Mouse (Mus musculus) macrophage (primary cell): ENCODE measurements around the gene Acsf2. TPM values are rescaled to one million over a fixed set of nuclear protein-coding genes. Genes with fewer than 3 reads are reported as not detected.

Experiments used
- H3K27ac ChIP-seq: fragments of 350-480 bp; formaldehyde crosslinking; 2 replicates; pipeline ENCODE4 v1.9.0; 2021
- H3K36me3 ChIP-seq: fragments of 350-480 bp; formaldehyde crosslinking; 2 replicates; pipeline ENCODE4 v1.9.0; 2021; ENCODE audit errors: inconsistent target
- H3K4me3 ChIP-seq: fragments of 350-480 bp; formaldehyde crosslinking; 2 replicates; pipeline ENCODE4 v1.9.0; 2021; ENCODE audit errors: inconsistent target
- H3K79me2 ChIP-seq: fragments of 350-480 bp; formaldehyde crosslinking; 2 replicates; pipeline ENCODE4 v1.9.0; 2021; ENCODE audit errors: inconsistent target
- WGBS: methylation state at CpG from one replicate; pipeline ENCODE4 v1.1.7; 2026; ENCODE audit warnings: inconsistent platforms; ENCODE audit not compliant: missing documents; 5-methylcytosine and 5-hydroxymethylcytosine counted together
- polyA plus RNA-seq: library from polyadenylated mRNA; stranded (reverse); fragments of 250-400 nt; gene quantifications from 3 replicates; pipeline ENCODE4 v1.2.4, GENCODE M21; 2018; ENCODE audit warnings: inconsistent platforms

Gene Acsf2
- polyA plus RNA-seq, 1 experiment from 2014 or later, result 26.2 TPM

DNA sequence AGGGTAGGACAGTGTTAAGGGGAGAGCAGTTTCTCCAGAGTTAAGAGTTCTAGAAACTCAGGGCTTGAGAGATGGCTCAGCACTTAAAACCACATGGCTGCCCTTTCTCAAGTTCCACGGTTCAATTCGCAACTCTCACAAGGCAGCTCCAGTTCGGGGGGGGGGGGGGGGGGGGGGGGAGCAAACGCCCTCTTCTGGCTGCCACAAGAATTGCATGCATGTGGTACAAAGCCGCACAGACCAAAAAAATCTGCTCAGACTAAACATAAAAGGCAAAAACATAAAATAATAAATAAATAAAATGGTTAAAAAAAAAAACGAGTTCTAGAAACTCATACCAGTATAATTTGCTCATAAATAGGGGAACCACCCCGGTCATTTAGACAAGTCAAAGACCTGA, 27.1 kb downstream of the Acsf2 start:
- H3K27ac ChIP-seq, result no peak overlapping the region
- no peak overlapping the region for H3K4me3 ChIP-seq
- H3K79me2 ChIP-seq, result no peaks in the 10 kb centered on the region
- no peaks in the 10 kb centered on the region for H3K36me3 ChIP-seq
- WGBS, result 61% methylated on average over 3 of the region's 7 CpGs

DNA sequence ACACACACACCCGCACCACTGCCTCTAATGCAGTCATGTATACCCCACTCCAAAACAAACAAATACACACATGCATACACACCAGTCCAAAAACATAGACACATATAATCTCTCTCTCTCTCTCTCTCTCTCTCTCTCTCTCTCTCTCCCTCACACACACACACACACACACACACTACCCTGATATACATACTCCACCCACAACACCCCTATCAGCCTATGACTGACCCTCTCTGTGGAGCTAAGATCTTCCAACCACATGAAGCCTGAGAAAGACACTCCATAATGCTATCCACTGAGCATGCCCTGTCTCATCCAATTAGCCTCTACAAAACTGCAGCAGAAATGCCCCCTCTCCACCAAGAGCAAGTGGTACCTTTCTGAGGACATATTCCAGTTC, 29.8 kb downstream of the Acsf2 start:
- H3K36me3 ChIP-seq, result no peaks in the 10 kb centered on the region

DNA sequence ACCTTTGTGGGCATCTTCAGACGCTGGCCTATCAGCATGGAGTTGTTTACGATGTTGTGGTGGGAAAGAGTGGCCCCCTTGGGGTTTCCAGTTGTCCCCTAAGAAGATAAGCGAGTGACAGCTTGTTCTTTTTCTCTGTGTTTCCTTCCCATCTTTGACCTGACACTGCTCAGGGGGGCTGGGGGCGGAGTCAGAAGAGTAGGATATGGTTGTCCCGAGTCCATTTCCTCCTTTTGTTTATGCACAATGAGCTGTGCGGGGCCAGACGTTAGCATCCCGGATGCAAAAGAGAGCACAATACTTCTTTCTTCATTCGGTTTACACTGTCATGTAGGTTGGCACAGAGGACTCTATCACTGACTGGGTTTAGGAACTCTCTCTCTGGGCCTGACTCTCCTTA, 31.1 kb downstream of the Acsf2 start:
- no peaks in the 10 kb centered on the region for H3K36me3 ChIP-seq
- H3K27ac ChIP-seq, result no peak overlapping the region
- H3K79me2 ChIP-seq, result no peaks in the 10 kb centered on the region
- no peak overlapping the region for H3K4me3 ChIP-seq
- WGBS, result 41% methylated on average over 9 of the region's 9 CpGs

More for the DNA sequence above, 29.8 kb downstream of the Acsf2 start:
- no CpG with 5 or more reads among the region's 1 CpGs for WGBS
- Histone ChIP-seq H3K27ac (no peak overlapping the region), H3K4me3 (no peak overlapping the region), H3K79me2 (no peaks in the 10 kb centered on the region)

DNA sequence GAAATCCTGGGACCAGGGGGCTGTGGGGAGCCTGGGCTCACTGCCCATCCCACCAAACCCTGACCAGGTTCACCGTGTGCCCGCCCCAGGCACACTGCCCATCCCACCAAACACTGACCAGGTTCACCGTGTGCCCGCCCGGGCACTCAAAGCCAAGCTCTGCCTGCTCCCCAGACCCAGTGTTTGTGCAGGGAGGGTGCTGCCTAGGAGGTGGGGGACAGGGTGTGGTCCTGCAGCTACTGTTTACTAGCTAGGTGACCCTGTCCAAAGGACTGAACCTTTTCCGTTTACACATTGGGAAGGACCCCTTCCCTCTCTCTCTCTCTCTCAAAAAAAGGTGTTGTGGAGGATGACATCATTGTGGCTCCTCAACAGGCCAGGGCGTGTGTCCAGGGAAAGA, 34.3 kb downstream of the Acsf2 start:
- 93% methylated on average over 7 of the region's 7 CpGs for WGBS
- Histone ChIP-seq H3K36me3 (no peaks in the 10 kb centered on the region), H3K27ac (no peak overlapping the region)

DNA sequence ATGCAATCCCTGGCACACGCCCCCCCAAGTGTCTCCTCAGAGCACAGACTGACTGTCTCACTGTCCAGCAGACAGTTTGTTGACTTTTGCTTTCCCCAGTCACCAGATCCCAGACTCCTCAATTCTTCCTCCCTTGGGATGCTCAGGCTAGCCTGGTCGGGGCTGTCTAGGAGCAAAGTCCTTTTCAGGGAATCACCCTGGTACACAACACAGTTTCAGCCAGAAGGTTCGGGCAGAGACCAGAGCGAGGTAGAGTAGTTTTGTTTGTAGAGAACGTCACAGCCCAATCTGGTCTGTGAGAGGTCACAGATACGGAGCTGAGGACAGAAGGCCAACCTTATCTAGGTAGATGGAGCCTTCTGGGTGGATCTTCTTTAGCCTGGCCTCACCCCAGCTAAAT, 35.1 kb downstream of the Acsf2 start:
- Histone ChIP-seq H3K79me2 (no peaks in the 10 kb centered on the region), H3K36me3 (no peaks in the 10 kb centered on the region), H3K27ac (no peak overlapping the region), H3K4me3 (no peak overlapping the region)
- WGBS, result 97% methylated on average over 6 of the region's 6 CpGs

More for the DNA sequence above, 34.3 kb downstream of the Acsf2 start:
- no peak overlapping the region for H3K4me3 ChIP-seq
- no peaks in the 10 kb centered on the region for H3K79me2 ChIP-seq

DNA sequence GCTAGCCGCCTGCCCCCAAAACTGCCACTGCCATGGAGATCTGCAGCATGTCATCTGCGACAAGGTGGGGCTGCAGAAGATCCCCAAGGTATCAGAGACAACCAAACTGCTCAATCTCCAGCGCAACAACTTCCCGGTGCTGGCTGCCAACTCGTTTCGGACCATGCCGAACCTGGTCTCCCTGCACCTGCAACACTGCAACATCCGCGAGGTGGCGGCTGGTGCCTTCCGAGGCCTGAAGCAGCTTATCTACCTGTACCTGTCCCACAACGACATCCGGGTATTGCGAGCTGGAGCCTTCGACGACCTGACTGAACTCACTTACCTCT, 36.6 kb downstream of the Acsf2 start:
- no peaks in the 10 kb centered on the region for H3K36me3 ChIP-seq
- H3K4me3 ChIP-seq, result no peak overlapping the region
- 50% methylated on average over 16 of the region's 16 CpGs for WGBS
- no peak overlapping the region for H3K27ac ChIP-seq
- no peaks in the 10 kb centered on the region for H3K79me2 ChIP-seq

DNA sequence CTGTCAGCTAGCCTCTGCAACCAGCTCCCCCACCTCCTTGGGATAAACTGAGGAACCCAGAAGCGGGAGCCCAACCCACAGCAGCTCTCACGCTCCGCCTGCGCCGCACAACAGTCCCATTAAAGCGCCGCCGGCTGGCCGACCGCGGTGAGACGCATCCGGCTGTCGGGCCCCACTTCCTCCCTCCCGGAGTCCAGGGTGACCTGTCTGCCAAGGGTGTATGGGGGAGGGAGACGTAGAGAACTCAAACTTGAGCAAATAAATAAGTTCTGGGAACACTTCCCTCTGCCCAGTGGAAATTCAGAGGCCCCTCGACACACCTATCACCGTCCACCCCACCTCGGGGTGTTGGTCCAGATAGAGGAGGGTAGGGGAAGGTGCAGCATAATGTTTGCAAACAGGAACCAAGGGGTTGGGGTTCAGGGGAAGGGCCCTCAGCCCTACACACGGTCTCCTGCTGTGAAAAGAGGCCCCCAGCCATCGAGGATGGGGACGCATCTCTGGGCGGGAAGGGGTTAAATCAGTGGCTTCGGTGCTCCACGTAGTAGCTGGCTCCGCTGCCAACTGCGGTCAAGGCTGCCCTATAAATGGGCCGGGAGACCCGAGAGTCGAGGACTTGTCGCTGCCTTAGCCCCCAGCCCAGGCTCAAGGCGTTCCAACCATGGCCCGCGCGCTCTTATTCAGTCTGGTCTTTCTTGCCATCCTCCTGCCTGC, 37.1 kb downstream of the Acsf2 start, which contains the start of gene Chad:
Gene Chad (plus strand): TSS at position 611 of the 714 bp plus-strand sequence.
- Histone ChIP-seq H3K4me3 (no peak within 1 kb of the TSS), H3K36me3 (no peaks in the 10 kb centered on the region), H3K27ac (no peak within 1 kb of the TSS), H3K79me2 (no peaks in the 10 kb centered on the region)
- 13% methylated on average over 34 of the region's 35 CpGs for WGBS

DNA sequence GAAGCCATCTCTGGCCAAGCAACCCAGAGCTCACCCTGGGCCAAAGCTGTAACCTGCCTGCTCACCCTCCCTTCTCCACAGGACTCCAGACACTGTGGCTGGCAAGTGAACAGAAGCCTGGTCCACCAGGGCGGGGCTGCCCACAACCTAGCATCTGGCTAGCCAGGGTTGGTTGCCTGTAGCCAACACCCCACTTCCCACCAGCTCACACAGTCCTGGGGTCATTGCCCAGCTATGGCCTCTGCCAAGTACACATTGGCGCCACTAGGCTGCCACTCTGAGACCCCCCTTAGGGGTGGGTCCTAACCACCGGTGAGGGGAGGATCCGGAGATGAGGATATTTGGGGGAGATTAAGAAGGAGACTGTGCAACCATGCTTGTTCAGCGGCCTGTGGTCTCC, 37.9 kb downstream of the Acsf2 start:
- WGBS, result 28% methylated on average over 5 of the region's 5 CpGs

DNA sequence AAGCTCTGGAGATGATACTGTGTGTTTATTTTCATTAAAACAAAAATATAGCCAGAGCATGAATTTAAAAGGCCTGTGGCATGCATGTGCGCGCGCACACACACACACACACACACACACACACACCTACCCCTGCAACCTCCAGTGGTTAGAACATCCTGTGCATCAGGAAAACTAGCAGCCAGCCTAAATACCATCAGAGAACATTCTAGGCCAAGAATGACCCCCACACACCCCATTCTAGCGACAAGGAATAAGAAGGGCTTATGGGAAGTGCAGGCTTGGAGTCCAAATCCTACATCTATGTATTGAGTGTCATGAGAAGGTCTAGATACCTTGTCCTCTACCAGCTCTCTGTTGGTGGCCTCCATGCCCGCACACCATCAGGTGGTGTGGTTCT, 38.3 kb downstream of the Acsf2 start:
- Histone ChIP-seq H3K27ac (no peak overlapping the region), H3K79me2 (no peaks in the 10 kb centered on the region), H3K36me3 (no peaks in the 10 kb centered on the region), H3K4me3 (no peak overlapping the region)
- 94% methylated on average over 5 of the region's 5 CpGs for WGBS

More for the DNA sequence above, 37.9 kb downstream of the Acsf2 start:
- Histone ChIP-seq H3K4me3 (no peak overlapping the region), H3K27ac (no peak overlapping the region), H3K36me3 (no peaks in the 10 kb centered on the region), H3K79me2 (no peaks in the 10 kb centered on the region)

DNA sequence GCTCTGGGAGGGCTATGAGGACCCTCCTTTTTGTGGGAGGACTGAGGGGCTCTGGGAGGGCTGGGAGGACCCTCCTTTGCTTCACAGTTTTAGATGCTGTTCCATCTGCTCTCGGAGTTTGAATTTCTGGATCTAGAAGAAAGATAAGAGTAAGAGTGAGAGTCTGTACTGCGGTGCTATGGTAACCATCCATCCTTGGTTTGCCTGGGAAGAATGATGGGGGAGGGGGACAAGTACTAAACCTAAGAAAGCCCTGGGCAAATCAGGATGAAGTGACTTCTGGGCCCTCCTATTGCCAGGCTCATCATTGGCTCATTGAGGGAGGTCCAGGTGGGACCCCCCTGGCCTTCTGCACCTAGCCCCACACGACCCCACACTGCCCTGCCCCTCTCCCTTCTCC, 43.4 kb downstream of the Acsf2 start:
- Histone ChIP-seq H3K27ac (no peak overlapping the region), H3K4me3 (no peak overlapping the region), H3K79me2 (no peaks in the 10 kb centered on the region), H3K36me3 (no peaks in the 10 kb centered on the region)
- 97% methylated on average over 3 of the region's 3 CpGs for WGBS

DNA sequence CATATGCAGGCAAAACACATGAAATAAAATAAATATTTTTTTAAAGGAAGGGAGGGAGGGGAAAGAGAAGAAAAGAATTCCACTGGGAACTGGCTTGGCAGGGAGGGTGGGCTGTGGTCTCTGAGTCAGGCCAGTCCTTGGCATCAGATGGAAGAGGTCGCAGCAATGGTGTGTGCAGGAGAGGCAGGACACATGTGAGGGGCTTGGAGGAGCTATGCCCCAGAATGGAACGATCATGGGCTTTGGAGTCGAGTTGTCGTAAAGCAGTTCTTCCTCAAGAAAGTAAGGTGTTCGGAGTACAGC, 51.3 kb downstream of the Acsf2 start:
- WGBS, result 45% methylated on average over 5 of the region's 5 CpGs
- H3K36me3 ChIP-seq, result no peaks in the 10 kb centered on the region
- H3K79me2 ChIP-seq, result no peaks in the 10 kb centered on the region
- no peak overlapping the region for H3K4me3 ChIP-seq
- H3K27ac ChIP-seq, result no peak overlapping the region

DNA sequence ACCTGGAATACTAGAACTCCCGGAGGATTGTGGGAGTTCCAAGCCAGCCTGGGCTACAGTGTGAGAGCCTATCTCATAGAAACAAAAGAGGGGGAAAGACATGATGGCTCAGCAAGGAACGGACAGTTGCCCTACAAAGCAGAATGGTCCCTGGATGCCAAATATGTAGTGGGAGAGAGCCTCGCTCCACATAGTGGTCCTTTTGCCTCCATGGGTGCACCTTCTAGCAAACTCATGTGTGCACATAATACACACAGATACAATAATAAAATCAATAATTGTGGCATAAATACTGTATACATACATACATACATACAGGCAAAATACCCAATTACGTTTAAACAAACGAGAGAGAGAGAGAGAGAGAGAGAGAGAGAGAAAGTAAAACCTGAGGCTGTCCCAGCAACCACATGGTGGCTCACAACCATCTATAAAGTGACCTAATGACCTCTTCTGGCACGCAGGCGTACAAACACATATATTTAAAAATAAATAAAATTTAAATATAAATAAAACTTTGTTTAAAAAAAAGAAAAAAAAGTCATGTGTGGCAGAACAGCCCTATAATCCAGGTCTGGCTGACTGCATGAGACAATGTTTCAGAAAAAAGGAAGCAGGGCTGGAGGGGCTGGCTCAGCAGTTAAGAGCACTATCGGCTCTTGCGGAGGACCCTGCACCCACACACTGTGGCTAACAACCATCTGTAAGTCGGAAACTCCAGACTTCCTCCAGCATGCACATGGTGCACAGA, 51.8 kb downstream of the Acsf2 start:
- no peak overlapping the region for H3K4me3 ChIP-seq
- H3K27ac ChIP-seq, result no peak overlapping the region

DNA sequence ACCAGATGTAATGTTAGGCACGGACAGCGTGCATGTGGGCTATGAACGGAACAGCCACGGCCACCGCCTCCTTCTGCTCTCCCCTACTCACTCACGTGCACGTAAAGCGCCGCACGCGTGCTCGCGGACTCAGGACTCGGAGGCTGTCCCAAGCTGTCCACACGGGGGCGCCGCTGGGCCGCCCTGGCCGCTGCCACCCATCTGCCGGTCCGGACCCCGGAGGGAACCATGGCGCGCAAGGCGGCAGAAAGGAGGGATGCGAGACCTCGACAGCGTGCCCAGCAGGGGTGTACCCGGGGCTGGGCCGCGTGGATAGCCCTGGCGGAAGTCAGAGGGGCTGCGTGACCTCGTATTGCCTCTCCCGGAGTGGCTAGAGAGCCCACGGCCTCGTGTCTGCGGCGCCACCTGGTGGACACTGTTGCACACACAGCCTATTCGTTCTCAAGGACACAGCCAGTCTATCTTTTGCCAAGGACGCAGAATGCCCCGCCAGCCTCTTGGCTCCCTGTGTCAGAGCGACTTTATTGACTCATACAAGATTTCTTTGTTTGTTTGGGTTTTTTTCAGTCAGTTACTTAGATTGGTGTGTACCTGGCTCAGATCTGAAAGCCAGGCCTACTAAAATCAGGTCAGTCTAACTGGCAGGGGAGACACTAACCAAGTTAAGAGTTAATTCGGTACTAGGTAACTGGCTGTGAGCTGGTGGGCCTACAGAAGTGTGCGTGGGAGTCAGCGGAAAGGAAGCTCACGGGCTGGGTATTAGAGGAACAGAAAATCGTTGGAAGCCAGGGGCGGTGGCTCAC, 52.6 kb downstream of the Acsf2 start, which contains the start of gene Rsad1:
Gene Rsad1 (minus strand): TSS at position 368 of the 803 bp plus-strand sequence.
- Histone ChIP-seq H3K4me3 (peak within 1 kb of the TSS; percentile 49), H3K36me3 (no peaks in the 10 kb centered on the region), H3K79me2 (no peaks in the 10 kb centered on the region), H3K27ac (peak within 1 kb of the TSS; percentile 33)
- WGBS, result 3% methylated on average over 39 of the region's 49 CpGs

More for the DNA sequence above, 51.8 kb downstream of the Acsf2 start:
- H3K79me2 ChIP-seq, result no peaks in the 10 kb centered on the region
- 32% methylated on average over 7 of the region's 10 CpGs for WGBS
- no peaks in the 10 kb centered on the region for H3K36me3 ChIP-seq

DNA sequence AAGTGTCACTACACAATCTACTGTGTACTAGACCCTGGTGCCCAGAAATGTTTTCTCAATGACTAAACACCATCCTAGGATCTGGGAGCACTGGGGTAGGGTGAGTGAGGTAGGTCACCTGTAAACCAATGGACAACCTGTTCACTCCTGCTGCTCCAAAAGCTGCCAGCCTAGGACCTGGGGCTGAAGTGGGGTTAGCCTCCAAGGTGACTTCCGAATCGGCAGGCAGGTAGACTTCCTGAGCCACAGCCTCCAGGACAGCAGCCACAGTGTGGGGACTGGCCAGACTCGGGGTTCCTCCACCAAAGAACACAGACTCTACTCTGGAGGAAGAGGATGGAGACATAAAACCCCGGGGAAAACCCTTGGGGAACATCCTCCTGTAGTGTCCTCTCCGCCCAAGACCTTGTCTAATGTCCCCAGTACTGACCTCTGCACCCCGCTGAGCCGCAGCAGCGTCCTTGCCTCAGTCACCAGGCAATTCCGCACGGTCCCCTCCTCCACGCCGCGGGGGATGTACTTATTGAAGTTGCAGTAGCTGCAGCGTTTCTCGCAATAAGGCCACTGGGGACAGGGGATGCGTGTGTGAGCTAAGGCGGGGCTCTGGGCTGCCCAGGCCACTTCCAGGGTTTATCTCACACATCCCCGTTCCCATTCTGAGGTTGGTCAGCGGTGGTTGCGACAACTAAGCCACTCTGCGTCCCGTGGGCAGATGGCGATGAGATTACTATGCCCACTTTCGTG, 53.5 kb downstream of the Acsf2 start:
- H3K4me3 ChIP-seq, result peak overlapping the region; percentile 49
- no peaks in the 10 kb centered on the region for H3K79me2 ChIP-seq
- peak overlapping the region; percentile 33 for H3K27ac ChIP-seq
- H3K36me3 ChIP-seq, result no peaks in the 10 kb centered on the region
- whole genome bisulfite sequencing, result 5% methylated on average over 24 of the region's 24 CpGs
